In genomic region chr8:13644932-13645676, GRCm38 (mm10) we compare ENCODE assay signal across 9 mouse cellular contexts. TPM values are rescaled to one million over a fixed set of nuclear protein-coding genes. Genes with fewer than 3 reads are reported as not detected.
DNase-seq lines count a peak whose midpoint lies in the region; ATAC-seq lines count a peak whose summit lies in the region.
"Had no signal": no experiment of that assay in that cellular context is flagged by ENCODE, and none has a peak within 500 bp of the region (broad histone marks: within the 10 kb centered on the region; RNA-seq: fewer than 3 reads in every experiment).

No protein-coding gene starts in this region.

- H3K9ac ChIP-seq in lung, embryonic 16.5 days (ENCODE audit: low read length), result no peak overlapping the region

- H3K9me3 ChIP-seq in lung, embryonic 16.5 days (ENCODE audit: control insufficient read depth, low read length), result no peaks in the 10 kb centered on the region

- H3K36me3 ChIP-seq in lung, embryonic 16.5 days (ENCODE audit: control insufficient read depth, insufficient read depth, low read length), result no peaks in the 10 kb centered on the region

- WGBS in lung, embryonic 16.5 days, result 53% methylated on average over 6 of the region's 6 CpGs

- H3K4me2 ChIP-seq in lung, embryonic 16.5 days (ENCODE audit: low read depth, low read length), result no peak overlapping the region

- H3K27me3 ChIP-seq in lung, embryonic 16.5 days (ENCODE audit: control insufficient read depth, insufficient read depth, low read depth, low read length), result no peaks in the 10 kb centered on the region

- peaks cover 55% of the 10 kb centered on the region for H3K4me1 ChIP-seq in lung, embryonic 16.5 days (replicated peaks; ENCODE audit: control insufficient read depth, insufficient read depth, low read length)

- no peak overlapping the region for H3K4me3 ChIP-seq in lung, embryonic 16.5 days (ENCODE audit: low read length)

- peak overlapping the region; percentile 45 for H3K27ac ChIP-seq in lung, embryonic 16.5 days (ENCODE audit: low read length)

- 0 out of 2 replicates have a peak, but pooled peaks have one; percentile 4 for ATAC-seq in frontal cortex, adult (ENCODE audit: low TSS enrichment)
- ATAC-seq in granulocyte monocyte progenitor cell, adult 5-6 weeks (replicated peaks; ENCODE audit: poor library complexity, severe bottlenecking), result peak; percentile 57
- peak; percentile 39; the same call in 1 of the 2 replicates for ATAC-seq in lung, embryonic 16.5 days (ENCODE audit: low read depth)

- no peak for DNase-seq in frontal cortex, adult 2 months (ENCODE audit: extremely low spot score in 1 of 2, low spot score in 1 of 2)
- peak; percentile 56 for DNase-seq in 416B (ENCODE audit: low read depth)
- no peak for DNase-seq in thymus, postnatal 36 days
- DNase-seq in urinary bladder, postnatal 10 days (ENCODE audit: low spot score), result no peak
- no peak for DNase-seq in T-cell, adult 2 months (ENCODE audit: low spot score)
- DNase-seq: thymus, adult 18-20 months had no signal

RNA-seq across cellular contexts. Expression of gene Rasa3, which starts 32.3 kb away (rescaled TPM):
- polyA plus RNA-seq in frontal cortex, adult 2 months (2012; rRNA removed), result 86.7 and 95.6 TPM in 2 replicates
- 52.5 and 55.5 TPM in 2 replicates for total RNA-seq in granulocyte monocyte progenitor cell, adult 5-6 weeks (2014; fragmentation: Nextera tagmentation)
- total RNA-seq in granulocyte monocyte progenitor cell, adult 5-6 weeks (2017), result 53.3 and 54.4 TPM in 2 replicates
- 48.7 and 50.7 TPM in 2 replicates for polyA plus RNA-seq in lung, embryonic 16.5 days (2015; fragmentation: Nextera tagmentation; extraction: Ambion mirVana)

Comparison
In these comparisons a context has a peak if more than half of its experiments do, and no peak if none do; other contexts are left out.
1. ATAC-seq: peak in every context shown above with its lines; median percentile 57 in granulocyte monocyte progenitor cell, adult 5-6 weeks; 39 in lung, embryonic 16.5 days; 4 in frontal cortex, adult.